In the genomic region with DNA sequence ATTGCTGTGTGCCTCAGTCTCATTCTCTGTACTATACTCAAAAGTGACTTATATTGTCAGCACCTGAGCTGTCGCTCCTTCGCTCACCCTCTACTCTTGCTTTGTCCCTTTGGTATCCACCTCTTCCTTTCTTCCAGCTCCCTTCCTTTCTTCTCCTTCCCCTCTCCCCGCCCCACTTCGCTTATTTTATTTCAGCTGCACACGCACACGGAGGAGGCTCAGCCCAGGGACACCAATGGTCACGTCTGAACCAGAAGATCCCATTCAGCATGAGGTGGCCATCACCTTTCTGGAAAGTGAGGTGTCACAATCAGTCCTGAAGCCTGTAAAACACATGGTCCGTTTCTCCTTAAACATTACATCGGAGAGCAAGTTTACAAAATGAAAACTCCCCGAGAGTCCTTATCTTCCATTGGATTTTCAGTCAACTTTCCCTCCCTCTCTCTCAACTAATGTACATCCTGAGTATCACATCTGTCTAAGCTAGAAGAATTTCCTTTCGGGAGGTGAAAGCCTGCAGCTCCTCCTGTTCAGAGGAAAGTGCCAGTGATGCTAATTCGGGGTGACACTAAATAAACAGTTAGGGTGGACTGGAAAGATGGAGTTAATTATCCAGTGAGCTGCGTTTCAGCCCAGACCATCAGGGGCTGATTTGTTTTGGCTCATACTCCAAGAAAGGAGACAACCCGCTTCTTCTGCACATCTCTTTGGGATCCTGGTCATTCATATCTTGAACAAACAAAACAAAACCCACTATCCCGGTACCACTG, we compare ENCODE assay signal across 18 mouse cellular contexts. TPM values are rescaled to one million over a fixed set of nuclear protein-coding genes. Genes with fewer than 3 reads are reported as not detected.
DNase-seq lines count a peak whose midpoint lies in the region; ATAC-seq and TF ChIP-seq lines count a peak whose summit lies in the region.
"Had no signal": no experiment of that assay in that cellular context is flagged by ENCODE, and none has a peak within 500 bp of the region (broad histone marks: within the 10 kb centered on the region; RNA-seq: fewer than 3 reads in every experiment).

No protein-coding gene starts in this region.

- peak; percentile 40 for DNase-seq in hindbrain, embryonic 10.5 days (ENCODE audit: low spot score)
- DNase-seq in hindbrain, postnatal 0 days (ENCODE audit: low spot score): no peak
- DNase-seq in Muller cell, postnatal 12 days (ENCODE audit: inconsistent ontology term): peak; percentile 43
- peak; percentile 73 for DNase-seq in embryonic facial prominence, embryonic 10.5 days (ENCODE audit: low spot score)
- no peak for DNase-seq in frontal cortex, adult 2 months (ENCODE audit: extremely low spot score in 1 of 2, low spot score in 1 of 2)
- no peak for DNase-seq in heart, adult 2 months
- no peak for DNase-seq in right cerebral cortex, adult 2 months (ENCODE audit: low spot score in 2 of 2)
- DNase-seq: adrenal gland, postnatal 14 days; kidney, adult 18-20 months; kidney, postnatal 25 days; lung, embryonic 14.5 days; right cerebral cortex, adult 18-20 months had no signal

- no peak for TF ChIP-seq EP300 in heart, adult 2 months (IDR thresholded peaks at IDR 0.05; ENCODE audit: insufficient read depth, low read depth, low read length)

- no peaks in the 10 kb centered on the region for H3K9me3 ChIP-seq in hindbrain, embryonic 10.5 days
- H3K9me3 ChIP-seq in hindbrain, postnatal 0 days (ENCODE audit: low read length): no peaks in the 10 kb centered on the region
- H3K9me3 ChIP-seq in embryonic facial prominence, embryonic 10.5 days: no peaks in the 10 kb centered on the region
- H3K9me3 ChIP-seq in limb, embryonic 12.5 days: no peaks in the 10 kb centered on the region
- H3K9me3 ChIP-seq: neural tube, embryonic 13.5 days had no signal

- WGBS in hindbrain, embryonic 10.5 days: under 1% methylated on average over 15 of the region's 15 CpGs
- WGBS in hindbrain, postnatal 0 days: 1% methylated on average over 15 of the region's 15 CpGs
- 1% methylated on average over 15 of the region's 15 CpGs for WGBS in embryonic facial prominence, embryonic 10.5 days
- WGBS in limb, embryonic 12.5 days: 1% methylated on average over 15 of the region's 15 CpGs
- 6% methylated on average over 15 of the region's 15 CpGs for WGBS in heart, adult 2 months

- H3K4me2 ChIP-seq in hindbrain, postnatal 0 days (ENCODE audit: low read depth, low read length): no peak overlapping the region
- H3K4me2 ChIP-seq in limb, embryonic 12.5 days: peak overlapping the region; percentile 71
- H3K4me2 ChIP-seq: lung, embryonic 14.5 days had no signal

- no peak for TF ChIP-seq CTCF in hindbrain, postnatal 0 days (IDR thresholded peaks at IDR 0.05; ENCODE audit: low read depth)
- no peak for TF ChIP-seq CTCF in heart, adult 2 months (IDR thresholded peaks at IDR 0.05)

- intact Hi-C loops in heart, adult 2 months (cut with DNase I): no loop called here

- no peak for TF ChIP-seq POLR2A in heart, adult 2 months (IDR thresholded peaks at IDR 0.05; ENCODE audit: insufficient read depth, low read depth, low read length)

- no peaks in the 10 kb centered on the region for H3K79me2 ChIP-seq in heart, adult 2 months (replicated peaks; ENCODE audit: control insufficient read depth, insufficient read depth, low read length)

- peak overlapping the region; percentile 37; the same call in 1 of the 2 replicates for H3K27ac ChIP-seq in hindbrain, embryonic 10.5 days
- H3K27ac ChIP-seq in hindbrain, postnatal 0 days: no peak overlapping the region
- peak overlapping the region; percentile 82 for H3K27ac ChIP-seq in embryonic facial prominence, embryonic 10.5 days (replicated peaks)
- no peak overlapping the region for H3K27ac ChIP-seq in limb, embryonic 12.5 days
- no peak overlapping the region for H3K27ac ChIP-seq in heart, adult 2 months
- H3K27ac ChIP-seq: neural tube, embryonic 13.5 days had no signal

- peaks cover 100% of the 10 kb centered on the region for H3K27me3 ChIP-seq in hindbrain, embryonic 10.5 days (ENCODE audit: insufficient read depth, poor library complexity, severe bottlenecking)
- peaks cover 88% of the 10 kb centered on the region for H3K27me3 ChIP-seq in hindbrain, postnatal 0 days (ENCODE audit: insufficient read depth, low read length)
- peaks cover 99% of the 10 kb centered on the region for H3K27me3 ChIP-seq in embryonic facial prominence, embryonic 10.5 days (replicated peaks; ENCODE audit: low read depth, poor library complexity, severe bottlenecking)
- H3K27me3 ChIP-seq in limb, embryonic 12.5 days: peaks cover 73% of the 10 kb centered on the region
- peaks cover 38% of the 10 kb centered on the region for H3K27me3 ChIP-seq in heart, adult 2 months (ENCODE audit: control insufficient read depth, insufficient read depth, low read length)

- no peak overlapping the region for H3K9ac ChIP-seq in hindbrain, postnatal 0 days (replicated peaks; ENCODE audit: low read length)
- no peak overlapping the region for H3K9ac ChIP-seq in limb, embryonic 12.5 days (replicated peaks)
- no peak overlapping the region for H3K9ac ChIP-seq in heart, adult 2 months (ENCODE audit: low read depth, low read length)
- H3K9ac ChIP-seq: lung, embryonic 14.5 days; neural tube, embryonic 13.5 days had no signal

- peaks cover 62% of the 10 kb centered on the region for H3K4me1 ChIP-seq in hindbrain, embryonic 10.5 days (replicated peaks)
- no peaks in the 10 kb centered on the region for H3K4me1 ChIP-seq in hindbrain, postnatal 0 days (ENCODE audit: insufficient read depth, low read length)
- peaks cover 98% of the 10 kb centered on the region for H3K4me1 ChIP-seq in embryonic facial prominence, embryonic 10.5 days
- peaks cover 67% of the 10 kb centered on the region for H3K4me1 ChIP-seq in limb, embryonic 12.5 days (replicated peaks)
- peaks cover 2% of the 10 kb centered on the region for H3K4me1 ChIP-seq in heart, adult 2 months (ENCODE audit: control insufficient read depth, insufficient read depth, low read length)

- no peaks in the 10 kb centered on the region for H3K36me3 ChIP-seq in hindbrain, embryonic 10.5 days
- no peaks in the 10 kb centered on the region for H3K36me3 ChIP-seq in hindbrain, postnatal 0 days (ENCODE audit: insufficient read depth, low read length)
- no peaks in the 10 kb centered on the region for H3K36me3 ChIP-seq in embryonic facial prominence, embryonic 10.5 days (replicated peaks)
- no peaks in the 10 kb centered on the region for H3K36me3 ChIP-seq in limb, embryonic 12.5 days
- no peaks in the 10 kb centered on the region for H3K36me3 ChIP-seq in heart, adult 2 months (ENCODE audit: control insufficient read depth, insufficient read depth, low read length)
- H3K36me3 ChIP-seq: neural tube, embryonic 13.5 days had no signal

- ATAC-seq in hindbrain, postnatal 0 days: no peak
- no peak for ATAC-seq in limb, embryonic 12.5 days (ENCODE audit: insufficient number of reproducible peaks, insufficient read depth, low FRiP score, low TSS enrichment, low read depth)

- peak overlapping the region; percentile 31 for H3K4me3 ChIP-seq in hindbrain, embryonic 10.5 days
- no peak overlapping the region for H3K4me3 ChIP-seq in hindbrain, postnatal 0 days (ENCODE audit: low read length)
- H3K4me3 ChIP-seq in embryonic facial prominence, embryonic 10.5 days: peak overlapping the region; percentile 68
- H3K4me3 ChIP-seq in limb, embryonic 12.5 days (replicated peaks): no peak overlapping the region
- H3K4me3 ChIP-seq in heart, adult 2 months: no peak overlapping the region
- H3K4me3 ChIP-seq: erythroblast, embryonic 14.5 days; neural tube, embryonic 13.5 days had no signal

RNA-seq across cellular contexts. Expression of a gene that starts 2.7 kb away (rescaled TPM):
- polyA plus RNA-seq in hindbrain, embryonic 10.5 days (2016; fragmentation: Nextera tagmentation; extraction: Ambion mirVana): 21.1 and 33.5 TPM in 2 replicates
- 0.22 and 0.47 TPM in 2 replicates for total RNA-seq in hindbrain, postnatal 0 days (2014; rRNA removed)
- polyA plus RNA-seq in hindbrain, postnatal 0 days (2015; fragmentation: Nextera tagmentation; extraction: Ambion mirVana): 0.54 and 0.68 TPM in 2 replicates
- 38.4 and 45.4 TPM in 2 replicates for polyA plus RNA-seq in embryonic facial prominence, embryonic 10.5 days (2016; fragmentation: Nextera tagmentation; extraction: Ambion mirVana)
- polyA plus RNA-seq in limb, embryonic 12.5 days (2016; fragmentation: Nextera tagmentation; extraction: Ambion mirVana): 60.3 and 72.1 TPM in 2 replicates
- polyA plus RNA-seq in frontal cortex, adult 2 months (2012; rRNA removed): 0.16 and 0.34 TPM in 2 replicates
- 1 to 10 TPM; 1.2 to 1.4 TPM for total RNA-seq in heart, adult 2 months (2021)
- polyA plus RNA-seq in heart, adult 2 months (2012; rRNA removed): 0.90 and 0.94 TPM in 2 replicates
- total RNA-seq: granulocyte monocyte progenitor cell, adult 5-6 weeks; megakaryocyte-erythroid progenitor cell, adult 5-6 weeks had no signal
- polyA plus RNA-seq: erythroblast, embryonic 14.5 days; liver, adult 2 months had no signal

Comparison
In these comparisons a context has a peak if more than half of its experiments do, and no peak if none do; other contexts are left out.
1. DNase-seq: peak in hindbrain, embryonic 10.5 days (single experiment), Muller cell, postnatal 12 days (single experiment) and embryonic facial prominence, embryonic 10.5 days (single experiment); none in hindbrain, postnatal 0 days (single experiment), frontal cortex, adult 2 months (0 of 2), heart, adult 2 months (0 of 2) and right cerebral cortex, adult 2 months (0 of 2).
2. H3K27ac ChIP-seq: peak in hindbrain, embryonic 10.5 days (single experiment) and embryonic facial prominence, embryonic 10.5 days (single experiment); none in hindbrain, postnatal 0 days (single experiment), limb, embryonic 12.5 days (single experiment) and heart, adult 2 months (single experiment).
3. H3K4me3 ChIP-seq: peak in hindbrain, embryonic 10.5 days (single experiment) and embryonic facial prominence, embryonic 10.5 days (single experiment); none in hindbrain, postnatal 0 days (single experiment), limb, embryonic 12.5 days (single experiment) and heart, adult 2 months (single experiment).
4. RNA of a gene that starts 2.7 kb away (polyA plus RNA-seq): 60.3 to 72.1 TPM in limb, embryonic 12.5 days, 38.4 to 45.4 TPM in embryonic facial prominence, embryonic 10.5 days and 21.1 to 33.5 TPM in hindbrain, embryonic 10.5 days; 0.90 to 0.94 TPM in heart, adult 2 months, 0.54 to 0.68 TPM in hindbrain, postnatal 0 days and 0.16 to 0.34 TPM in frontal cortex, adult 2 months; every median in the first group is over 10 times any median in the second.